Mouse (Mus musculus) frontal cortex, adult 2 months (tissue): ENCODE results near the gene Ppp1r10. TPM values are rescaled to one million over a fixed set of nuclear protein-coding genes. Genes with fewer than 3 reads are reported as not detected.
A peak's percentile ranks its signal among the peaks of the same experiment; 100 is the strongest.
"Not testable (repeated sequence)": the region's sequence is repeated elsewhere in the genome, so short reads cannot be mapped to it uniquely, and the experiment has no call there.

Experiments used
- DNase-seq, 2 experiments: peaks; one replicate each; pipeline ENCODE4 v3.0.0; 2022; ENCODE audit warnings: low spot score in 1 of 2; ENCODE audit errors: extremely low spot score in 1 of 2
- polyA plus RNA-seq: library from polyadenylated mRNA; depleted of rRNA; stranded (reverse); fragments of >200 nt; gene quantifications from 2 replicates; pipeline ENCODE4 v1.2.3, GENCODE M21; 2012

The Ppp1r10 gene
- polyA plus RNA-seq, 1 experiment, result 39.3 TPM

GRCm38 (mm10) chr17:35922566-35922965, 6.3 kb downstream of the Ppp1r10 start:
- no peak for DNase-seq

DNA sequence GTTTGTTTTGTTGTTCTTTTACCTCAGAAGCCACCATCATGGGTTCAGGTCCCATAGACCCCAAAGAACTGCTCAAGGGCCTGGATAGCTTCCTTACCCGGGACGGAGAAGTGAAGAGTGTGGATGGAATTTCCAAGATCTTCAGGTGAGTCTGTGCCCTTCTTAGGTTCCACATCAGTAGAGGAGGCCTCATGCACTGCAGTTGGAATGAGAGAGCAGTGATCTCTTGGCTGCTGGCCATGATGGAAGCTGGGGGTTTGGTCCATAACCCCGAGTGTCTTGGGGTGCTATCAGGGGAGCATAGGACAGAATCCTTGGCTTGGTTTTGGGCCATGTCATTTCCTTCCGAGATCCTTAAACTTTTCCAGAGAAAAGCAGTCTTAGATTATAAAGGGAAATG, 7.0 kb downstream of the Ppp1r10 start:
- no peak for DNase-seq

- DNase-seq, result no peak
Measured at GRCm38 (mm10) chr17:35927471-35927870, 11.2 kb downstream of the Ppp1r10 start.

GRCm38 (mm10) chr17:35929534-35929933, 13.3 kb downstream of the Ppp1r10 start:
- DNase-seq, result no peak

GRCm38 (mm10) chr17:35930627-35931026, 14.4 kb downstream of the Ppp1r10 start:
- no peak for DNase-seq

DNA sequence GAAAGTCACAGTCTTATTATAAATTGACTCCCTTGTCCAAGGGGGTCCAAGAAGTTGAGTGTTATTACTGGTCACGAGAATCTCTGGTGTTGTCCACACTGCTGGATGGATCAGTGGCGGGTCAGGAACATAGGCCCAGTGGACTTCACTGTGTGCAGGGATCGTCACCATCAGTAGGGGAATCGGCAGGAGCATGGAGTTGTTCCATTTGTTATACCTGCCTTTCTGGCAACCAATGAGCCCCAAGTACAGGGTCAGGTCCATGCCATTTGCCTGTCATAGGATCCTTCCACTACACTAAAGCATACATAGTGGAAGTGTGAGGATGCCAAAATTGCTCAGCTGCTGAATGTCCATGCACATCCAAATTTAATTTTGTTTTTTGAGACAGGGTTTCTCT, 16.4 kb downstream of the Ppp1r10 start:
- no peak for DNase-seq

DNA sequence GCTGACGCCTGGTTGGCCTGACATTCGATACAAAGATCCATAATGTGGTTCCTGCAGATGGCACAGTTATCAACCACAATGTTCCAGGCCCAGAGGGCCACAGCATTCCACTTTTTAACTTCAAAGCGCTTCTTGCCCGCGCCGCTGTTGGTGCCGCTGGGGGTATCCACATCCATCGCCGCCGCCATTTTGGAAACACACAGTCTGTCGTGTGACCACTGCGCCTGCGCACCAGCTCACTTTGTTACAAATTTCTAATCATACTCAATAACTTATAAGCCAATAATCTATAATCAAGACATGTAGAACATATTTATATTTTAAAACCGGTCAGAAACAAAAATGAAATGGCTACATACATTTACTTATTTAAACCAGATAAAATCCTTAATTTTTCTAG, 19.5 kb downstream of the Ppp1r10 start:
- not testable (repeated sequence) for DNase-seq

DNA sequence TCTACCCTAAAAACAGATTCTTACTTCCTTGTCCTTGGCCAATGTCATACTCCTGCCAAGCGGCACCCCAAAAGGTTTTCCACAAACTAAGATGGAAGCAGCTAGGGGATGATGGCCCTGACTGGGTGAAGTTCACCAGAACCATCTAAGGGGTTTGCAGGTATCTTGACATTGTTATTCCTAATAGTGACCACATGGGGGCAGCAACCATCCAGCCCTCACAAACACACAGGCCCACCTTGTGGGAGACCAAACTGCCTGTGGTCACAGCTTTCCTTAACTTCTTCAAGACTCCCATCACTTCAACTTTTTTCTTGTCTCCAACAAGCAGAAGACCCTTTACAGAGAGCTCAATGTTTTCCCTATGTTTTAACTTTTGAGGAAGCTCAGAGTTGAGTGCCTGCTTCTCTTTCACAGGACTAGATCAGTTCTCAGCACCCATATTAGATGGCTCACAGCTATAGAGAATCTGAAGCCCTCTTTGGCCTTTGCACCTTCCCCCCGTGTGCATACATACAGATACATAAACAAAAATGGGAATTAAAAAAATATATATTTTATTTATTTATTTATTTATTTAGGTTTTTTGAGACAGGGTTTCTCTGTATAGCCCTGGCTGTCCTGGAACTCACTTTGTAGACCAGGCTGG, 21.6 kb downstream of the Ppp1r10 start:
- DNase-seq, result peak in 1 of 2 experiments; percentile 63

DNA sequence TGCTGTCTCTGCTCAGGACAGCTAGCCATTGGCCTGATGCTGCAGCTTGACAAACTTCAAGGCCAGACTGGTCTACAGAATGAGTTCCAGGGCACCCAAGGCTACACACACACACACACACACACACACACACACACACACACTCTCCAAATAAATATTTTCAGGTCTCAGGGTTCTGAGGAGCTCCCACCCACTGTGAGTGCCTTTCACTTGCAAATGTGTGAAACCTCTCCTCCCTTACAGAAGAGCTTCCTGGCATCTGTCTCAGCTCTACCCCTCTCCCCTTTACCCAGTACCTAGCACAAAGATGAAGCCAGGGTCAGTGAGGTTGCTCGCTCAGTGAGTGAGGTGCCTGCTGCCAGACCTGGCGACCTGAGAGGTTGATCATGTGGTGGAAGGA, 22.9 kb downstream of the Ppp1r10 start:
- DNase-seq, result no peak

GRCm38 (mm10) chr17:35939941-35940340, 23.7 kb downstream of the Ppp1r10 start:
- no peak for DNase-seq

- not testable (repeated sequence) for DNase-seq
Measured at GRCm38 (mm10) chr17:35950946-35951345, 34.7 kb downstream of the Ppp1r10 start.

GRCm38 (mm10) chr17:35952559-35952958, 36.3 kb downstream of the Ppp1r10 start:
- not testable (repeated sequence) for DNase-seq

- DNase-seq, result no peak
Measured at GRCm38 (mm10) chr17:35954665-35955064, 38.4 kb downstream of the Ppp1r10 start.

- peak in 1 of 2 experiments; percentile 33 for DNase-seq
Measured at GRCm38 (mm10) chr17:35958533-35959223, 42.4 kb downstream of the Ppp1r10 start.

DNA sequence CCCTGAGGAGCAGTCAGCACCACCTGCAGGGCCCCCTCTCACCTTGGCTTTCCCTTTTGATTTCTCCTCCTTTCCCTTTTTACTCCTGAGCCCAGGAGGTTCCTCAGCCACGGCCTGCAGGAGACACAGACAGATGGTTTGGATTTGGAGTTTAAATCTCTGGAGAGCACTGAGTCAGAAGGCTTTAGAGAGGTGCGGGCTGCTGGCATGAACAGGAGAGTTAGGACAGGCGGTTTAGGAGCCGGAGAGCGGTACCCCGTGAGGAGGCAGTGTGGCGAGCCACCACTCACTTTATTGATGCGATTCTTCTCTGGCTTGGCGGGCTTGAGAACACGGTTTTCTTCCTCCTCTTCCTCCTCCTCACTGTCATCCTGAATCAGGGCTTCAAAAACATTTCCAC, 47.0 kb downstream of the Ppp1r10 start:
- no peak for DNase-seq

DNA sequence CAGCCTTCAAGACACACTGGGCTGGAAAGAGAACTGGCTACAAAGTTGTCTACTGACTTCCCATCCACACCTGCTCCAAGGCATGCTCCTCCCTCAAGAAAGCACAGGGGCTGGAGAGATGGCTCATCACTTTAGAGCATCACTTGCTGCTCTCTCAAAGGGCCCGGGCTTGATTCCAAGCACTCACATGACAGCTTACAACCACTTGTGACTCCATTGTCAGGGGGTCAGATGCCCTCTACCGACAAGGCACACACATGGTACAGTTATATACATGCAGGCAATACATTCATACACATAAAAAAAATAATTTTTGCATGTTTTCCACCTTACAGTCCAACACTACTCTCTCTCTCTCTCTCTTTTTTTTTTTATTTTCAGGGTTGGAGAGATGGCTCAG, 51.4 kb downstream of the Ppp1r10 start:
- no peak for DNase-seq

DNA sequence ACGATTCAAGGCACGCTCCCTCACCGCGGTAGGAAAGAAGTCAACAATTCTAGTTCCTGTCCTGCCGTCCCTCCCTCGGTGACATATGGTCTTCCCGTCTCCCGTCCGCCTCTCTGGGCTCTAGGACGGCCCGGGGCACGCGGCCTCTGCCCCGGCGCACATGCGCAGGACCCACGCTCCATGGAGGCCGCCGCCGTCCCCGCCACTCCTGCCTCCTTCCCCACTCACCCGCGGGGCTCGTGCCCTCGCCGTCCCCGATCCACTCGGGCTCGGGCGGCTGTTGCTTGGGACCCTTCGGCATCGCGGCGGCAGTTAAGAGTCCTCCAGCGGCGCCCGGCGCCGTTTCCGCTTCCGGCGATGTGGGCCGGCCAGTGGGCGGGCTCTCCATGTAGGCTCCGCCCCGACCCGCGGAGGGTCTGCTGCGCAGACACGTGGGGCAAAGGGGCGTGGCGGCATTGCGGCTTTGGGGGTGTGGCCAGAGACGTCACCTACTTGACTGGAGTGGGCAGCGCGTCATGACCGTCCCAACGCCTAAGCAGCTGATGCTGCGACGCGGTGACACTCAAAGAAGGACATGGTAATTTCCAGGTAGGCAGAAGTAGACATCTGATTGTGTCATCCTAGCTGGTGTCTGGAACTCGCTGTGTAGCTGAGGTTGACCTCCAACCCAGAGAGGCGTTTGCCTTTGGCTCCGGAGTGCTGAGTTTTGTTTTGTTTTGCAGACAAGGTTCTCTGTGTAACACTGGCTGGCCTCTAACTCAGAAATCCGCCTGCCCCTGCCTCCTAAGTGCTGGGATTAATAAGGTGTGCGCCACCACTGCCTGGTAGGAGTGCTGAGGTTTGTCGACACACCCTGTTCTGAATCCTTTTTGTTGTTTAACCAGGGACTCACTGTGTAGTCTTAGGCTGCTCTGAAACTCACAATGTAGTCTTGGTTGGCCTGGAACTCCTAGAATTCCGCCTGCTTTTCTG, 53.5 kb downstream of the Ppp1r10 start, which contains the start of gene Abcf1:
TSS of gene Abcf1 (minus strand) at position 344 of the 972 bp plus-strand sequence.
- peak; percentile 96 to 99 for DNase-seq

- no peak for DNase-seq
Measured at GRCm38 (mm10) chr17:35972131-35972530, 55.9 kb downstream of the Ppp1r10 start.

DNA sequence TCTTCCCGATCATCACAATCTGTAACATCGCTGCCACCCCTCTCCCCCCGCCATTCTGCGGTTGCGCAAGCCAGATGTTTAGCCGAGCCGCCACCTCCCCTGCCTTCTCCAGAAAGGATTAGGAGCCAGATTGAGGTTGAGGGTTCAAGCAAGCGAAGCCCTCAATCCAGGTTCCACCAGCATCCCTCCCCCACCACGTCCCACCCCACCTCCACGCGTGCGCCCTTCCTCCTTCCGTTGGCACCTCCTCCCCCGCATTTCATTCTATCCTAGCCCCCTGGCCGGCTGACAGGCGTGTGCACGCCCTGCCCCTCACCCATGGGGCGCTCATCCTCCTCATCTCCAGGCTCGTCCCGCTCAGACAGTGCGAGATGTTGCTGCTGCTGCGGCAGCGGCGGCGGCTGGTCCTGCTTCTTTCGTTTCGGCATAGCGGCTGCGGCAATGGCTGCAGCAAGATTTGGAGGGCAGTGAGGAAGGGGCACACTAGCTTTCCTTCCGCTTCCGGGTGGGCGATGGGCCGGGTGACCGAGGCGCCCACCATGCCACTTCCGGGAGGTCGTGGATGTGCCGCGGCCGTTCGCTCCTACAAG, 62.7 kb downstream of the Ppp1r10 start:
- peak; percentile 79 to 88 for DNase-seq
